Mouse (Mus musculus) hematopoietic stem cell, adult 5-6 weeks (primary cell): ENCODE data around the gene Tecr. TPM values are rescaled to one million over a fixed set of nuclear protein-coding genes. Genes with fewer than 3 reads are reported as not detected.

Experiments used
- ATAC-seq, 2 experiments: fragments of 125-278 bp in 1 of 2; replicated peaks in 1 of 2; 2 replicates each; pipeline ENCODE4 v1.8.0; 2016 to 2017; ENCODE audit warnings: inconsistent platforms in 2 of 2, mild to moderate bottlenecking in 2 of 2, moderate number of reproducible peaks in 2 of 2, low read depth in 1 of 2, moderate TSS enrichment in 1 of 2; ENCODE audit not compliant: low FRiP score in 2 of 2, poor library complexity in 2 of 2, severe bottlenecking in 2 of 2, insufficient read depth in 1 of 2, low TSS enrichment in 1 of 2
- total RNA-seq: library from RNA; stranded (forward); fragments of 172-1452, 232-1000 nt; gene quantifications from 2 replicates; pipeline ENCODE4 v1.2.3, GENCODE M21; 2017

Tecr gene
- total RNA-seq, 1 experiment from 2014 or later: 360 TPM

GRCm38 (mm10) chr8:83593325-83594166 lies 14.2 kb downstream of the Tecr start:
- ATAC-seq: peak in 1 of 2 experiments; percentile 6; a peak in 1 of 4 replicates

DNA sequence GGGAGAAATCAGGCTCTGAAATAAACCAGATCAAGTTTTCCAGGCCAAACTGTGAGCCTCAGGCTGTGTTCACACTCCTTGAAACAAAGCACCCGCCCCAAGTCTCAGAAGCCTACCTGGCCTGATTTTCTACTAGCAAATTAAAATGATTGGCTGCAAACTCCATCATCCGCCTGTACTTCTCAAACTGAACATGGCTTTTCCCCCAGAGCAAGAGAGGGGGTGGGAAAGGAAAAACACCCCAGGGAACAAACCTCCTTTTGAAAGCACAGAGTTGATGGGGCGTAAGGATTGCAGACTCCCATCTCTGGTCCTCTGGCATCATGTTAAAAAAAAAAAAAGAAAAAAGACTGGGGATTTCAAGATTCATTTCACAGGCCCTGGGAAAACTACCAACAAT lies 15.1 kb downstream of the Tecr start:
- no peak for ATAC-seq

DNA sequence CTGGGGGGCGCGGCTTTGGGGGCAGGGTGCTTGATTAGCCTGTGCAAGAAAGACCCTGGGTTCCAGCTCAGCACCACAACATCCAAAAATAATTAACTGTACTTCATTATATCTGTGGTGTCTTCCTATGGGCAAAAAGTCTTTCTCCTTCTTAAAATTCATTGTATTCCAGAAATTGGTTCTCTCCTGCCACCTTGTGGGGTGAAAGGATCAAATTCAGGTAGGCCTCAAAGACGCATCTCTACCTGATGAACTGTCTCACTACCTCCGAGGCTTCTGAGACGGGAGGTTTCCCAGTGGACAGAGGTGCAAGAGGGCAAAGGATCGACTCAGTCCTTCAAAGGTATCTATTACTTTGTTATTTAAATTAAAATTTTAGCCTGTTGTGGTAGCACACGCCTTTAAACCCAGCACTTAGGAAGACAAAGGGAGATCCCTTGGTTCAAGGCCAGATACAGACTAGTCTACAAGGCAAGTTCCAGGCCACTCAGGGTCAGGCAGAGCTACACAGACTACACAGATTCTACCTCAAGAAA lies 17.2 kb downstream of the Tecr start:
- ATAC-seq: no peak

DNA sequence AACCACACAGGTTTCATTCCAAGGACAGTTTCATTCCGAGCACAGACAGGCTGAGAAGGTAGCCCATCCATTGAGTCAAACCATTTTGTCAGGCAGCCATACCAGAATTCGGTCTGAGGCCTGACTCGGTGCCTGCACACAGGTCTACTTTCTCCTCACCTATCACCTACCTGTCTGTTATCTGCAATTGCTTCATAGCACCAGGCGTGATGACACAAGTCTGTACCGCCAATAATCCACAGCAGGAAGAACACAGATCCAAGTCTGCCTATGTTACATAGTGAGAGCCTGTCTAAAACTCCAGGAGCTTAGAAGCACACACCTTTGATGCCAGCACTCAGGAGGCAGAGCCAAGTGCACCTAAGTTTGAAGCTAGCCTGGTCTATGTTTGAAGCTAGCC lies 18.9 kb downstream of the Tecr start:
- ATAC-seq: no peak

DNA sequence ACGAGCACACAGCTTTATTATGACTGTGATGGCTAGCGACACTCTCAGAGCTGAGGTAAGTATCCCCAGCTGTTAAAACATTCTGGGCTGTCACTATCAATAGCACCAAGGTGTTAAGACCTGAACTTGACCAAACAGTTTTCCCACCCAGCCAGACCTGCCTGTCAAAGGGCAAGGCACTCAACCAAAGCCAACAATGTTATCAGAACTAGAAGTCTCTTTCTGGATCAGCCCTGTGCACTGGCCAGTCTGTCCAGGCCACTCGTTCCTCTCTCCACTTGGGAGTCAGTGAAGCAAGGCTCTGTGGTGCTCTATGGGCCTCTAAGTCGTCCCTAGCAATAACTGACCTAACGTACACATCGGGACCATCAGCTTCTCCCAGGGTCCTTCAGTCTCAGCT lies 20.1 kb downstream of the Tecr start:
- no peak for ATAC-seq

DNA sequence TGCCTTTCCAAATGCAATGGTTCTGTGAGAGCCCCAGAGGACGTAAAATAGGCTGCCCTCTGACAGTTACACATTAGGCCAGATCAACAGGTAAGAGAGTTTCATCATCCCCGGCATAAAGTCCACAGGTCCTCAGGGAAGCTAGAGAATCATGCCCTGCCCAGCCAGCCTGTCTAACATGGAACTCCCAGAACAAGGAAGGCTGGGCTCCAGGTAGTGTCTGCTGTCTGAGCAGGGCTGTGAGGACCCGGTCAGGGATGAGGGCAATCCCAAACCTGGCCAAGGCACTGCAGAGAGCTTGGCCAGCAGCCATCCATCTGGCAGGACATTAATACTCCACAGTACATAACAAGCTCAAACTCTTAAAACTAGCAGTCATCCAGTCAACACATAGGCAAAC lies 22.4 kb downstream of the Tecr start:
- no peak for ATAC-seq

GRCm38 (mm10) chr8:83584771-83585170 lies 23.0 kb downstream of the Tecr start:
- no peak for ATAC-seq

DNA sequence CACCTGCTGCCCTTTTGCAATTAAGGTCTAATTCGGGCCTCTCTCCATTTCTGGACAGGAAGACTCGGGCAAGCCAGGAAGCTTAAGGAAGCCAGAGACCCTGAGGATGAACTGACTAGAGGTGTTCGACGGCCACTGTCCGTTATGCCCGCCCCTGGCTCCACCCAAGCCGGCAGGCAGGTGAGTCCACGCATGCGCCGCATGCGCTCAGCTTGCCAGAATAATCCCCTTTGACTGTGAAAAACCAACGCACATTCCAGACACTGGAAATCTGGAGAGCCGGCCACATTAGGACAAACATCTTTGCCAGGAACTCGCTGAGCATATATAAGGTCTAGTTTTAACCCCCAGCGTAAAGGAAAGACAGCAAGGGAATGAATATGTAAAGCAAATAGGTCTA lies 24.5 kb downstream of the Tecr start:
- no peak for ATAC-seq

- no peak for ATAC-seq
Measured at GRCm38 (mm10) chr8:83582226-83582625, 25.5 kb downstream of the Tecr start.

DNA sequence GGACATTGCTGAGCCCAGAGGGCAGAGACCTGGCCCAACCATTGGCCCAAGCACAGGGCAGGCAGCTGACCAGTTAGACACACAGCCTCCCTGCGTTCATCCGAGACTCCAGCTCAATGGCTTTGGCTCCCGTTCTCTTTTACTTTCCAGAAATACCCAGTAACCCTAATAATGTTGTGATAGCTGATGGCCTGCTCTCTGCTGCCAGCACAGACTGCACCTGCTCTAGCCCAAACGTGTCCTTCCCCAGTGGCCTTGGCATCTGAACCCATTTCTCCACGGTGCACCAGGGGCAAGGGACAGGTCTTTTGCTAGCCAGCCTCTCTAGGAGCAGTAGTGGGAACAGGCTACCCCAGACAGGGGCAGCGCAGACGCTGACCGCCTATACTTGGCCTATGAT lies 26.9 kb downstream of the Tecr start:
- no peak for ATAC-seq

- ATAC-seq: no peak
Measured at GRCm38 (mm10) chr8:83579676-83580075, 28.1 kb downstream of the Tecr start.

GRCm38 (mm10) chr8:83578131-83579055 lies 29.4 kb downstream of the Tecr start:
- no peak for ATAC-seq

GRCm38 (mm10) chr8:83577384-83577791 lies 30.4 kb downstream of the Tecr start:
- no peak; a peak in 1 of 4 replicates for ATAC-seq

DNA sequence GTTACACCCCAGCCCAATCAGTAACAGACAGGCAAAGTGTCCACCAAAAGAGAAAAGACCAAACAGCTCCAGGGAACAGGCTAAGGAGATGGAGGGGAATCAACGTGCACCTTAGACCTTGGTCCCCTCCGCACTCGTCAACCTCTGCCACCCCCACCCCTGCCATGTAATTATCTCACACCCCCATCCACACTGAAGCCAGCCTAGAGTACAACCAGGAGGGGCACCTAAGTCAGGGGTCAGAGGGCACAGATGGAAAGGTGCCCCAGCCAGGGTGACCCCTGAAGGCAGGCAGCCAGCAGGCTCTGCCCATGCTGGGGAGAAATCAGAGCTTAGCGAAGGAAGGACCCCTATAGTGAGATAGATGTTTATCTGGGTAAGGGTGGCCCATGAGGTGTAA lies 30.9 kb downstream of the Tecr start:
- ATAC-seq: no peak

DNA sequence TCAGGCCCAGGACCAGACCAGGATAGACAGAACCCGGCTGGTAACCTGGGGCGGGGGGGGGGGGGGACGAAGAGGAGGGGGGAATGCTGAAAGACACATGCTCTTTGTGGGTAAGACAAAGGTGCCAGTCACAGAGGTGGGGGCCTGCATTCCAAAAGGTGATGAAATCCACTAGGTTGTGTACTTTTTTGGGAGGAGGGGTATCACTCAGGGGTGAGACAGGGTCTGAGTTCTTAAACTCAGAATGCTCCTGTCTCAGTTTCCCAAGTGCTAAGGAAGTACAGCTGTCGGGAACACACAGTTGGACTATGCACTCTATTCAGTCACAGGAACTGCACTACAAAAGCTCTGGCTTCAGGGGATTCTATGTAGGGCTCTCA lies 31.3 kb downstream of the Tecr start:
- ATAC-seq: no peak

DNA sequence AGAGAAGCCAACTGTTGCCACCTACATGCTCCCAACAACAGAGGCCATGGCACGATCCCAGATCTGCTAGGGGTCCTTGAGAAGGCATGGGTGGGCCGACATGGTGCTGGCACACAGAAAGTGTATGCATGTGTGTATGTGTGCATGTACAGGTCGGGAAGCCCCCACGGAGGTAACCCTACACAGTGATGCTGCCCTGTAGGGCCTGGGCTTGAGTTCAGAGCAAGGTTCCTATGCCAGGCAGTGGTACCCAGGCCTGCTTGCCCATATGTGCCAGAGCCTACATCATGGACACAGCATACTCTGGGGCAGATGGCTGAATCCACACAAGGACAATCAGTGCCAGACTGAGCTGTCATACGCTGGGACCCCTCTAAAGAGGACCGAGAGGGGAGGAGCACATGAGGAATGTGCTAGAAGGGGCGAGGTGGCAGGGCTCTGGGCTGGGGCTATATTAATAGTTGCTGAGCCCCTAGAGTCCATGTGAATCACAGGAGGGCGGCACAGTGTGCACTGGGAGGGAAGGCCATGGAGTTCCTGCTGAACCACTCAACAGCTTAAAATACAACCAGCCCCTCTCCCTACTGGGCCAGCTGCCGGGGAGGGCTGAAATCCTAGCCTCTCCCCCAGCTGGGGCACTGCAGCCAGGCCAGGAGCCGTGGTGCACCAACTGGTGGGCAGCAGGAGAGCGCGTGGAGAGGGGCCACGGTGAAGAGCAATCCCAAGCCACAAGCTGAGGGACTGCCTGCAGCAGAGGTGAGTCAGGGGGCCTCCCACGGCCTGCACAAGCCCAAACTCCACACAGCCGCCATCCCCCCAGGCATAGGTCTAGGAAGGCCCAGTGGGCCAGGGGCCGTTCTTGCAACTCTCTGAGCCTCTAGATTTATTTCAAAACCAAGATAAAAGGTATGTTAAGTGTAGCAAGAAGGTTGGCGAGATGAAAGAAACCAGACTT lies 31.9 kb downstream of the Tecr start:
- no peak for ATAC-seq

DNA sequence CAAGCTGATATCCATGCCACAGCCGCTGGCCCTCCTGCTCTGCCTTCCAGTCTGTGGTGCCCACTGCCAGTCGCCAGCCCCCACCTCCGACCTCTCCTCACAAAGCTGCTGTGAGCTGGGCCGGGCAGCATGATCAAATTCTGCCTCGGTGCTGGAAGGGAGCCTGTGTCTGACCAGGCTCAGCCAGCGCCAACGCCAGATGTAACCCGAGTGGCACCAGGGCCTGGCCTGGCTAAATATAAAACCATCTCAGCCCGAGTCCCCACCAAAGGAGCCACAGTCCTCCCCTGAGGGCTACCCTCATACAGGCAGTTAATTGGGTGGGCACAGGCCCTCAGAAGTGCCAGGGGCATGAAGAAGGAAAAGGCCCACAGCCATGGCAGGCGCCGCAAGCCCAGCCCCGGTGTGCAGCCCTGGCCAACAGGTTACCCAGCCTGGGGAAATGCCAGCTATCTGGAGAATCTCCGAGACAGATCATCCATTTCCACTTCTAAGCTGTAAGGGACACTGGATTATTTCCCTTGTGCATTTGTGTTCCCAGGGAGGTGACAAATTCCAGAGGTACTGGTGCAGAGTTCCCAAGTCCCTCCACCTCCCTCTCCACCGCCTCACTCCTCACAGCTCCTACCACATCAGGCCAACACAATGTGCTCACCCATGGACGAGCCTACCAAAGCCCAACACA lies 33.0 kb downstream of the Tecr start:
- no peak for ATAC-seq
